Mouse (Mus musculus) layer of hippocampus, postnatal 25 days (tissue): ENCODE results near the gene Hdac9. TPM values are rescaled to one million over a fixed set of nuclear protein-coding genes. Genes with fewer than 3 reads are reported as not detected.

Source experiments
- DNase-seq, 2 experiments: peaks; one replicate each; pipeline ENCODE4 v3.0.0; 2022; ENCODE audit warnings: mixed read lengths in 2 of 2, low spot score in 1 of 2; ENCODE audit errors: extremely low spot score in 1 of 2
- total RNA-seq, 2 experiments: library from RNA; stranded (reverse); gene quantifications; 2 replicates each; pipeline ENCODE4 v1.2.3; 2021

Gene Hdac9
- total RNA-seq, 2 experiments from 2014 or later: 33.2 to 40.1 TPM

- no peak for DNase-seq
Measured at GRCm38 (mm10) chr12:34425468-34425867, 491.4 kb downstream of the Hdac9 start.

- no peak for DNase-seq
Measured at GRCm38 (mm10) chr12:34408139-34408538, 508.8 kb downstream of the Hdac9 start.

GRCm38 (mm10) chr12:34407143-34407542 is 509.8 kb downstream of the Hdac9 start:
- DNase-seq: no peak

GRCm38 (mm10) chr12:34402065-34402464 is 514.8 kb downstream of the Hdac9 start:
- DNase-seq: no peak

GRCm38 (mm10) chr12:34398611-34399010 is 518.3 kb downstream of the Hdac9 start:
- no peak for DNase-seq

- no peak for DNase-seq
Measured at GRCm38 (mm10) chr12:34394342-34394741, 522.6 kb downstream of the Hdac9 start.

GRCm38 (mm10) chr12:34379681-34380080 is 537.2 kb downstream of the Hdac9 start:
- no peak for DNase-seq

- DNase-seq: no peak
Measured at GRCm38 (mm10) chr12:34378637-34379036, 538.3 kb downstream of the Hdac9 start.

- no peak for DNase-seq
Measured at GRCm38 (mm10) chr12:34351906-34352305, 565.0 kb downstream of the Hdac9 start.

GRCm38 (mm10) chr12:34347529-34347928 is 569.4 kb downstream of the Hdac9 start:
- DNase-seq: no peak

GRCm38 (mm10) chr12:34342761-34343160 is 574.1 kb downstream of the Hdac9 start:
- no peak for DNase-seq

GRCm38 (mm10) chr12:34338886-34339285 is 578.0 kb downstream of the Hdac9 start:
- no peak for DNase-seq

- DNase-seq: no peak
Measured at GRCm38 (mm10) chr12:34334455-34335084, 582.3 kb downstream of the Hdac9 start.

GRCm38 (mm10) chr12:34332884-34333283 is 584.0 kb downstream of the Hdac9 start:
- DNase-seq: no peak

- no peak for DNase-seq
Measured at GRCm38 (mm10) chr12:34327111-34327510, 589.8 kb downstream of the Hdac9 start.

GRCm38 (mm10) chr12:34312113-34312719 is 604.7 kb downstream of the Hdac9 start:
- DNase-seq: no peak

- no peak for DNase-seq
Measured at GRCm38 (mm10) chr12:34305453-34305852, 611.4 kb downstream of the Hdac9 start.

- DNase-seq: no peak
Measured at GRCm38 (mm10) chr12:34292346-34292745, 624.5 kb downstream of the Hdac9 start.

- no peak for DNase-seq
Measured at GRCm38 (mm10) chr12:34287218-34287617, 629.7 kb downstream of the Hdac9 start.

GRCm38 (mm10) chr12:34284888-34285287 is 632.0 kb downstream of the Hdac9 start:
- no peak for DNase-seq

GRCm38 (mm10) chr12:34284396-34284795 is 632.5 kb downstream of the Hdac9 start:
- DNase-seq: no peak

GRCm38 (mm10) chr12:34278822-34279221 is 638.1 kb downstream of the Hdac9 start:
- no peak for DNase-seq
